Mouse (Mus musculus) urinary bladder, postnatal 10 days (tissue): Measurements from ENCODE around the gene Six6.

Experiments used
- DNase-seq: peaks from one replicate; pipeline ENCODE4 v3.0.0; 2022; ENCODE audit warnings: low spot score

Six6 gene

DNA sequence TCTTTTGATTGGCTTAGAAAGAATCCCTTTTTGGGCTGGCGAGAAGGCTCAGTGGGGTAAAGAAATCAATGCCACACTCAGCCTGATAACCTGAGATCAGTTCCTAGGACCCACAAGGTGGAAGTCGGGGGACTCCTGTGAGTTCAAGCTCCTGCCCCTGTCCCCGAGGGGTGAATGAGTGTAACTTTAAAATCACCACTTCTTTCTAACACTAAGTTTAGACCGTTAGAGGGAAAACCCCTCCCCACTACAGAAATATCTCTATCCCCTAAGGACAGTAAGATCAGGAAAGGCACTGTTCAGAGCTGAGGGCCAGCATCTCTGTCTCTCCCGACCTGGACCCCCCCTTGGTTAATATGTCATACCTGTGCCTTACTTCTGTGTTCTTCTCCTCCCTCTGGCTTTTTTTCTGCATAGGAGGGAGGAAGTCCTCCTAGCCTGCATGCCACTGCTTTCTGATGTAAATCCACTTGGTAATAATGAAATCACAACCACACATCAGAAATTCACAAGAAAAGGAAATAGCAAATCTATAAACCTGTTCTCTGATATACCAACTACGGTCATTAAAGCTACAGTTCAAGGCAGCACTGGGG, 18.2 kb downstream of the Six6 start:
- no peak for DNase-seq

DNA sequence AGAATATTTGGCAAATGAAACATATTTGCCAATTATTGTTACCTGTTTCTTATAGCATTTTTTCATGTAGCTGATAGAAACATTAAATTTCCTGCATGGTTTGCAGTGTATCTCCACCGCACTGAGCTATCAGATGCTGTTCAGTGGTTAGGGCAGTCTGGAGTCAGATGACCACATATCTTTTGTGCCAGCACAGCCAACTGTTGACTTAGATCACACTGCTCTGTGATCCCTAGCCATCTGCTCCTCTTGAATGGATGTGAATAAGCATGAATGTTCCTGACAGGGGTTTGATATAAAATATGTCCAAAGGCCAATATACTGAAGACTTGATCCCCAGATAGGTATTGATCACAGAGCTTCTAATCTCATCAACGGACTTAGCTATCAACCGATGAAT, 18.8 kb downstream of the Six6 start:
- DNase-seq = no peak

DNA sequence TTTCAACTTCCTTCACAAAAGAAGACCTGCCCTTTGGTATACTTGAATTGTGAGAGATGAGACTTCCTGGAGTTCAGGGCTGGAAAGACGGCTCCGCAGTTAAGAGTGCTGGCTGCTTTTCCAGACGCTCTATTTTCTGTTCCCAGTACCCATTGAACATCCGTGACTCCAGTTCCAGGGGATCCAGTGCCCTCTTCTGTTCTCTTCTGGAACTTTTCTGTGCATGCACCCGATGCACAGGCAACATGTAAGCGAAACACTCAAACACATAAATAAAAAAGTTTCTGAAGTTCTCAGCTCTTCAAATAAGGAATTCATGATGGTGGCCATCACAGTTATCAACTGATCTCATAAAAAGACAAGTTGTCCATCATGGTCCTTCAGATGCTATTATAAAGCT, 23.1 kb downstream of the Six6 start:
- no peak for DNase-seq

GRCm38 (mm10) chr12:72967541-72967940, 27.8 kb downstream of the Six6 start:
- no peak for DNase-seq

DNA sequence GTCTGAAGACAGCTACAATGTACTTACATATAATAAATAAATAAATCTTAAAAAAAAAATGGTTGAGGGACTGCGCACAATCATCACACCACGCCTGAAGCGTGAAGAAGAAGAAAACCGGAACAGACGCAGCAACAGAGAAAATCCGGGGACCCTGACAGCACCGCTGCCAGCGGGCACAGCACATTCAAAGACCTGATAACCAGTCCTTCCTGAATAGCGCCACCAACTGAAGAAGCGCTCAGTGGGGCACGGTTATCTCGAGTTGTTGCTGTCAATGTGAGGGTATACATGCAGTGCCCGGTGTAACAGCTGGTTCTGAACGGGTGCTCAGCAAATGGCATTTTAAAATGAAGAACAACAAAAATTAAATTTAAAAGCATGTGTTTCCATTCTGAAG, 30.9 kb downstream of the Six6 start:
- DNase-seq = no peak

- DNase-seq = no peak
Observed at GRCm38 (mm10) chr12:72973161-72973560, 33.5 kb downstream of the Six6 start.

DNA sequence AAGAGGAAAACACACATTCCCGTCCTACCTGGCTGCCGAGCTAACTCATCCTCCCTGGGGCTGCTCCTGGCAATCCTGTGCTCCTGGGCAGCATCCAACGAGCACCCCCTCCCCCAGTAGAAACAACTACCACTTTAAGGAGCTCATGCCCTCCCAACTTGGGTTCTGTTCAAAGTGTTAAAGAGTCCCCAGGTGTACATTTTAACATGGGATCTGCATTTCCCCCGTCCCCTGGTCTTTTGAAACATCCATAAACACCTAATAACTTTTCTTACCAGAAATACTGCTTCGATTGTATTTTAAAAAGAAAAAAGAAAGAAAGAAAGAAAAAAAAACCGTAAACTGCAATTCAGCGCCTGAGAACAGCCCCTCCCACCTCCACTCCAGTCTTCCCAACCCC, 36.5 kb downstream of the Six6 start:
- no peak for DNase-seq

DNA sequence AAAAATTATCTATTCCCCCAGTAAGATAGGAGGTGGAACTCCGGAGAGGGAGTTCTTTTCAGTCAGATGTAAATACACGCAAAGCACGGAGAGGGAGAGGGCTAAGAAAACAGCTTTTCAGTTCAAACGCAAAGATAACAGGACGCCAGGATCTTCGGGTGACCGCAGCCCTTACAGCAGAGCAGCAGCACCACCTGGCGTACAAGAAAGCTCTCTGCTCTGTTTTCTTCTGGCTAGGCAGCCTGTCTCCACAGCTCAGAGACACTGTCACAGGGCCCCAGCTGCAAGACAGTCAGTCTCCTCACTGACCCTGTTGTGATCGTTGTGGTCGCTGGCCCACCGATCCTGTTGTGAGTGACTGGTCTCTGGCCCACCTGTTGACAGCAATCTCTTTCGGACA, 37.0 kb downstream of the Six6 start:
- peak; percentile 19 for DNase-seq

- DNase-seq = no peak
Observed at GRCm38 (mm10) chr12:72977851-72978250, 38.2 kb downstream of the Six6 start.

GRCm38 (mm10) chr12:72979236-72979635, 39.5 kb downstream of the Six6 start:
- DNase-seq = no peak

DNA sequence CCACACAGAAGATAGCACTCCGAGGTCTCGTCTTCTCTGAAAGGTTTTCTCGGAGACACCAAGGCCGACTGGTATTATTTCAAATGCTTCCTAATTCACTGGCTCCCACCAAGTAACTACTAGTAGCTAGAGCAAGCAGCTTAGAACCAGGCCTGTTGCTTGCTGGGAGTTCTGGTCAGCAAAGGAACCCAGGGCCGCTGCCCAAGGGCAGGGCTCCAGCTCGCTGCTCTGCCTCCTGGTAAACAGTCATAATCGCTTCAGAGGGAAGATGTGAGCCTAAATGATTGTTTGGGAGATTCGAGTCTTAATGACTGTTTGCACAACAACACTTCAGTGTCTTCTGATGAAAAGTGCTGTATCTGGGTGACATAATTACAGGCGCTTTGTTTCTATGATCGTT, 42.9 kb downstream of the Six6 start:
- no peak for DNase-seq

DNA sequence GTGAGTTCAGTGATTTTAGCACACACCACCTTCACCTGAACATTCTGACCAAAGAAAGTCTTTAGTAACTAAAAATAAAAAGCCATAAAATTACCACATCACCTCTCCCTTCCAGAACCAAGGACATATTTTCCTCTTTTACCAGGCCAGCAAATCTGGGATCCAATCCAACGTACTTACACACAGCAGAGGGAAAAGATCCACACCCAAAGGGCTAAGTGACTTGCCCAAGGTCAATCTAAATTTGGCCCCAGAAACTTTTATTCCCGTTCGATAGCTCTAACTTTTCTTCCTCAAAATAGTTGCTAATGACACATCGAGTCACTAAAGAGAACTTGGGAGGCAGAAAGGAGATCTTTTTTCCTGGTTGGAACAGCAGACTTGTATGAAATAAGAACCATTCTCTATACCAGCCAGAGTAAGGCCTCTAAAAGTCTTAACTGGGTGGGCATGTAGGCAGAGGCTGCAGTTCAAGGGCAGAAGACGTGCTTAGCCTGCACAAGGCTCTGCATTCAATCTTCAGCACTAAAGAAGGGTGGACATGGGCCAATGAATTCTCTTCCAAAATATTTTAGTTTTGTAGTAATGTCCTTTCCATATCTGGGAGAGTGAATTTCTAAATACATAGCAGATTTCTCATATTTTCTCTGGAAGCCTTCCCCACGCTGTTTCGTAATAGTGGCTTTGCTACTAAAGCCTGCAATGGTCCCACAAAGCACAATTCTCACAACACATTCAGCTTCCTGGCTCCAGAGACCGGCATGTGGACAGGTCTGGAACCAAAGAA, 43.6 kb downstream of the Six6 start:
- DNase-seq = no peak
